Mouse (Mus musculus) layer of hippocampus, postnatal 14 days (tissue): ENCODE measurements at regions not wholly inside any gene's neighbourhood (a gene's known extent, or its start where the extent isn't known, plus 50 kb on each side); places are given as distances from the start of the nearest gene placed in this dataset.

Source experiments
- DNase-seq, 2 experiments: peaks; one replicate each; pipeline ENCODE4 v3.0.0; 2021 to 2022; ENCODE audit warnings: low spot score in 2 of 2, mixed read lengths in 1 of 2

DNA sequence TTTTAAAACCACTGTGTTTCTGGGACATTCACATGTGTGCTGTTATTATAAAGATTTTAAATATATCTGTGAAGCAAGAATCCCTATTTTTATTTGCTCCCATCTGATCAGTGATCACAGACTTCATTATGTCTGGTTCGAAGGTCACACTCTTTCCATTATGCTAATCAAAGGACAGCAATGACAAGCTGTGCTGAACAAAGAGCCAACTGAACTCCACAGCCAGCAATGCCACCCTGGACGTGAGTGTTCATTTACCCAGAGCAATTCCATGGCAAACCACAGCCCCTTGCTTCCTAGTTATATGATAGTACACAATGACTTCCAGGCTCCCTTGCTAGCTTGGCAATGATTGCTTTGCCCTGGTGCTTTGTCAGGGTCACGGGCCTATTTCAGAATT lies 55.6 kb upstream of the Ccdc190 start:
- no peak for DNase-seq

- DNase-seq: no peak
Measured at GRCm38 (mm10) chr1:169868636-169869035, 59.8 kb upstream of the Ccdc190 start.

GRCm38 (mm10) chr1:169867453-169867852 lies 61.0 kb upstream of the Ccdc190 start:
- DNase-seq: no peak

DNA sequence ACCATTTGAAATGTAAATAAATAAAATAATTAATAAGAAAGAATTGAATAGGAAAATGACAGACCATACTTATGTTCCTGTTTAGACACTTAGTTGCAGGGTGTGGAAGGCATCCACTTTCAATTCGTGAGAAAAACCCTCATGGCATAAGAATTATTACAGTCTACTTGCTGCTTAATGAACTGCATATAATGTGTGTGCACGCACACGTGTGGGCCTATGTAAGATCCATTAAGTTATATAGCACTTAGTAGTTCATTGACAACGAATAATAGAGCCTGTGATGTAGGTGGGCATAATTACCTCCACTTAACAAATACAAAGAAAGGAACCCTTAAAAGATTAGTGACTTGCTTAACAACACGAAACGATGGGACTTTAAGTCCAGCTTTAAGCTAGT lies 61.6 kb upstream of the Ccdc190 start:
- DNase-seq: no peak

- DNase-seq: no peak
Measured at GRCm38 (mm10) chr1:169859041-169859440, 69.4 kb upstream of the Ccdc190 start.

DNA sequence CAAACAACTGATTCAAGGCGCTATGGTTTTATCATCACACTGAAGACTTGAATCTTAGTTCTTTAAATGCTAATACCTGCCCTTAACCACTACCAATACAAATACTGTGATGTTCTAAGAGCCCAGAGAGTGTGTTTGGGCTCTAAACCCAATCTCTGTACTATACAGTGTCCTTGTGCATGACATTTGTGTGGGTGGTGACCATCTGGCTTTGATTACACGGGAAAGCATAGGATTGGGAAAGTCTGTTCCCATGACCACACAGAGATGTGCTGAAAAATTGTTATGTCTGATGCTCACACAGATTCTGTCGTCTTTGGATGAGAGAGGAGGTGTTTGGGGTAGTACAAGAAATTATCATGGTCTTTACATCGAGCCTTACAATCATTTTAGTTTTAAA lies 76.8 kb upstream of the Ccdc190 start:
- DNase-seq: no peak

DNA sequence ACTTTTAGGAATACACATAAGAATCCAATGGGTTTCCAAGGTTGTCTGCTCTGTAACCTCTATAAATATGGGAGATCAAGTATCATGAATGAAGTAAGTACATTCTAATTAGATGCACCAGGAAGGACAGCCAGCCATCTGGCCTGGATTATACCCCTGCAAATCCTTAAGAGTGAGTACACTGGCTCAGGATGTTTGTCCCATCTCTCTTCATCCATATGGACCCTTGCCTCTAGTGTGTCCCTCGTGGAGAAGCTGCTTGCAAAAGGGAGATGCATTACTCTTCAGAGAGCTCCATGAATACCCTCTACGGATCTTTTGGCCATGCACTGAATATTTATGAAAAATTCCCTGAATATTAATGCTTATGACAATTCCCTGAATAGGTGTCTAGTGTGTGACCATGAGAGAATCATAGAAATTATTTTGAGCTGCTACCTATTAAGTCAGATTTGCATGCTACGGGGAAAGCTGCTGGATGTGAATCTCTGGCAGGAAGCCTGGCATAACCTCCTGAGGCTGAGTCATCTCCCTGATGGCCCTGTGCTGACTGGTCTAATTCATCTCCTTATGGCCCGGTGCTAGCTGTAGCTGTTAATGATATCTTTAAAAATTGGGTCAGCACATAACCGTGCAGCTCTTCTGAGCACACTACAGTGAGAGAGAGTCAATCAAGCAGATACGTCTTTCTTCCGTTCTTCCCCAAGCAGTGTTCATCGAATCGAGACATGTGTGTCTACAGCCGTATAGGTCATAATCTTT lies 80.0 kb upstream of the Ccdc190 start:
- DNase-seq: no peak

DNA sequence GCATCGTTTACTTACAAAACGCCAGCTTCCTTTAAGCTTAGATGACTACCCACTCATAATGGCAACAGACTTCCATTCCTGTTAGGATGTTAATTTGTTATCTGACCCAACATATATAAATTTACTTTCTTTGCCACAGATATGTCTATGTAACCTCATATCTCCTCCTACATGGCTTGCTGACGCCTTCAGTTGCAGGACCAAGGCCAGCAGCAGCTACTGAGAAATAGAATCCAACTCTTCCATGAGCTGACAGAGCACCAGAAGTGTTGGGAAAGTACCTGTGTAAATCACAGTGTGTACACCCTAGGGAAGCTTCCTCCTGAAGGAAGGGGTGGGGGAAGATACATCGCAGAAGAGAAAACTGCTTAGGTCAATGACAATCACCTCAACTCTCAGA lies 86.0 kb upstream of the Ccdc190 start:
- no peak for DNase-seq

- no peak for DNase-seq
Measured at GRCm38 (mm10) chr1:169840948-169841347, 87.5 kb upstream of the Ccdc190 start.

GRCm38 (mm10) chr1:169840056-169840728 lies 88.3 kb upstream of the Ccdc190 start:
- no peak for DNase-seq

- DNase-seq: no peak
Measured at GRCm38 (mm10) chr1:169833385-169833784, 85.9 kb upstream of the Rgs4 start.

- no peak for DNase-seq
Measured at GRCm38 (mm10) chr1:169831326-169832066, 84.1 kb upstream of the Rgs4 start.

DNA sequence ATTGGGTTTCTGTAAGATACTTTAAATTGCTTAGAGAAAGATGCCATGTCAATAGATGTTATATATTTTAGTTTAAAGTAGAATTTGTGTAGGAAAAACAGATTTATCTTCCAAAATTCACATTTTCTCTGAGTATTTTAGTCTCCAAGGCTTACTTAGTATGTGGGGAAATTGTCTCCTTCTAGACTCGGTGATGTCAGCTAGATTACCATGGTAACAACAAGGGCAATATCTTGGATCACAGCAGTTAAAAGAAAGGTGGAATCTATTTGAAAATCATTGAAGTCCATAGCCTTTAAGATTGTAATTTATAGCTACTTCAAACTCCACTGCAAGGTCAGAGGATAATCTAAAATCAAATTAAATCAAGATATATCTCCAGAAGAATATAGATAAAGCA lies 83.2 kb upstream of the Rgs4 start:
- DNase-seq: no peak

DNA sequence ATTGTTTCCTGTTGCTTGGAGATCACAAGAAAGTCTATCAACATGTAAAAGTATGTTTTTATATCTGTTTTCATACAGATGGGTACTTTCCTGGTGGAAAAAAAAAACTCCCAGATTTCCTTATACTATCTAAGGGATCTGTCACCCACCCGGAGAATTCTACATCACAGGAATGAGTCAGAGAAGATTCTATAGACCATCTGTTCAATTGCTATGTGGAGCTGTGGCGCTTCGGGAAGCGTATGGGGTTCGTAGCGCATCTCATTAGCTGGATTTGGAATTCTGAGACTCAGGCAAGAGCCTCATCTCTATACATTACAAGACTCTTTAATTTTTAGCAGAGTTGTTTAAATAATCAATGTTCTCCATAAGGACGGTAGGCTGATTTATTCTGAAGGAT lies 74.6 kb upstream of the Rgs4 start:
- DNase-seq: no peak

DNA sequence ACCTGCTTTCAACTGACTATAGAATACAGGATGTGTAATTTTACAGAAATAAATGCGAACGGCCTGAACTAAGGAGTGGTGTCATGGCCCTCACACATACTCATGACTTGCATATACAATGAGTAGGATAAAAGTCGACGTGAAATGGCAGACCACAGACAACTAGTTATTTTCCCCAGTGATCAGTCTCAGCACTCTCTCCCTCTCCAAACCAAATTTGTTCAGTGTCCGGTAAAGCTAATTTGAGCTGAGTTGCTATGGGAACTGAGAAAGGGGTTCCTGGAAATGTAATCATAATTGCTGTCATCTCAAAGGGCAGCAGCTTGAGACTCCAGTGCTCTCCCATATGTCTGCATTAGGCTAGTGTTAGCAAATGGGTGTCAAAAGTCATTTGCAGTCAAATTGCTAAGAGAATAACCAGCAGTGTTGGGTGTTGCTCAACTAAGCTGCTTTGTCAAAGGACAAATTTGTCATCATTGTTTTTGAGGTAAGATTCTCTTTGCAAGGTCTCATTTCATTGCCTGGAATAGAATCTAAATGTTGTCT lies 72.0 kb upstream of the Rgs4 start:
- no peak for DNase-seq

- no peak for DNase-seq
Measured at GRCm38 (mm10) chr1:169816939-169817338, 69.5 kb upstream of the Rgs4 start.

- no peak for DNase-seq
Measured at GRCm38 (mm10) chr1:169812512-169813101, 65.2 kb upstream of the Rgs4 start.

GRCm38 (mm10) chr1:169803428-169804138 lies 56.1 kb upstream of the Rgs4 start:
- peak in 1 of 2 experiments; percentile 49 for DNase-seq

DNA sequence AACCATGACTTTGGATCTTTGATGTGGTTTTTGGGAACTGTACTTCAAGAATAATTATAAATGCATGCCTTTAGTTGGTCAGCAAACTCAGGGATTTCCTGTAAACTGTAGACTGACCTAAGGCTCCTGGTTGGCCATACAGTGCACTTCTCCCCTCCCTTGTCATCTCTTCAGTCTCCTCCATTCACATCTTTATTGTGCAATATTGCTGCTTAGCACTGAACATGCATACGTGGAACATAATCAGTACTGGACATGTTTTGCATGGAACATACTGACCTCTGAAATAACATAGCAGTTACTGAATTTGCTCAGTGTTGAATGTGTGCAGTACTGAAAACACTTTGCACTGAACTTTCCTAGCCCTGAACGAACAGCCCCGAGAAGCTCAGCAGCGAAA lies 55.4 kb upstream of the Rgs4 start:
- no peak for DNase-seq

- DNase-seq: no peak
Measured at GRCm38 (mm10) chr1:169802053-169802830, 54.8 kb upstream of the Rgs4 start.
